Mouse (Mus musculus): ENCODE data around the gene Sox5. TPM values are rescaled to one million over a fixed set of nuclear protein-coding genes. Genes with fewer than 3 reads are reported as not detected.

Sox5 gene
- total RNA-seq, 1 experiment from 2014 or later, result 0.67 TPM

DNA sequence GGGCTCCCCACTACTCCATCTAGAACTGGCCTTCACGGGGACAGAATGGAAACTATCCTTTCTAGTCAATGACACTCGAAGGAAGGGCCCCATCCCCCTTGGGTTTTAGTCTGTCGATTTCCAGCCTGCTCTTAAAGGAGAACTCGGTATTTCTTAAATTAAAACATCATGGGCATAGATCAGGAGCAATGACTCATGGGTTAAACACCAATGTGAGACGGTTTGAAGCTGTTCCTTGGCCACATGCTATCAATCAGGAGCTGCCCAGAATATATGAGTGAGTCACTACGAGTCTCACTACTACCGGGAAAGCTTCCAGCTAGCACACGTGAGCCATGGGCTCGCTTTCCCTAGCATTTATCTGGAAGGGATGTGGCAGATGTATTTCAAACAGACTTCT is 707.0 kb downstream of the Sox5 start:
- no peak for ATAC-seq (replicated peaks; ENCODE audit: insufficient number of reproducible peaks, low FRiP score, low TSS enrichment, poor library complexity, severe bottlenecking)

DNA sequence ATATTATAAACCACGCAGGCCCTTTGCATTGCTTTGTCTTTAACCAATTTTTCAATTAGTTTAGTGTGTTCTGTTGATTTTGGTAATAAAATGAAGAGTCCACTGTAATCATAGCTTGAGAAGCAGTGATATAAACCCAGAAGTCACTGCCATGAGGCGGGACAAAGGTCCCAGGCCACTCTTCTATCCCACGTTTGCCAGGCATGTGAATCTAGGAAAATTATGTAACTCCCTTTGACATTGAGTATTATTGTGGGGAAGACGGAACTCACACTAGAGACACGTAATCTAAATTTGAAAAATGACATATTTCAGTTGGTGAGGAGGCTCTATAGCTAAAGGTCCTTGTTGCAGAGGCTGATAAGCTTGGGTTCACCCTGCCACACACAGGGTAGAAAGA is 711.3 kb downstream of the Sox5 start:
- no peak for ATAC-seq (replicated peaks; ENCODE audit: insufficient number of reproducible peaks, low FRiP score, low TSS enrichment, poor library complexity, severe bottlenecking)

DNA sequence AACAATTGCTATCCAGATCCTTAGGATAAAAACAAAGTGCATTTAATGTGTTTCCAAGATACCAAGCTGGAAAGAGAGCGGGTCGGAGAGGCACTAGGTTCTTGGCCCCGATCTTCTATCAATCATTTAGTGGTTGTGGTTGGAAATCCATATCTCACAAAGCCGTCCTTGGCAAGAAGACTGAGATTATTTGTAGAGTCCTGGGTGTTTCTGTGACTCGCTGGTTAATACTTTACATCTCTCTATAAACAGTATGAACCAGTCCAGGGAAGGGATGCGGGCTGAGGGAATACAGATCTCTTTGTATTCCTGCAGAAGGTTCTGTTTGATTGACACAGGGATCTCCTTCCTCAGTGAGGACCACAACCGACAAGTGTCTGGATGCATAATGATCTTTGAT is 714.3 kb downstream of the Sox5 start:
- ATAC-seq (replicated peaks; ENCODE audit: insufficient number of reproducible peaks, low FRiP score, low TSS enrichment, poor library complexity, severe bottlenecking), result no peak

DNA sequence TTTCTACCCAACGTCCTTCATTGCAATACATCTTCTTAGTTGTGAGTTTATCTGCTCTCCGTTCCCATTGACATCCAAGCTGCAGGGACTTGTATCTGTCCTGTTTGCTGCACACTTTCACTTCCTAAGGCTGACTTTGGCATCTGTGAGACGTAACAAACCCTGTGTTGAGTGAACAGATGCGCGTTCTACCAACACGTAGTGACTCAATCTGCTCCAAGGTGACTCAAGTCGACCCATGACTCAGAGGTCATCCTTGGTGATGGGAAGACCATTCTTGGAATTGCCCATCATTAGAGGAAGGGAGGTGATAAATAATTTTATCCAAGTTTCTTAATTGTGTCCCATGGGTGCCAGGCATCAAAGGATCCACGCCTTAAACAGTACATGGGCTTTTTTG is 719.3 kb downstream of the Sox5 start:
- no peak for ATAC-seq (replicated peaks; ENCODE audit: insufficient number of reproducible peaks, low FRiP score, low TSS enrichment, poor library complexity, severe bottlenecking)

DNA sequence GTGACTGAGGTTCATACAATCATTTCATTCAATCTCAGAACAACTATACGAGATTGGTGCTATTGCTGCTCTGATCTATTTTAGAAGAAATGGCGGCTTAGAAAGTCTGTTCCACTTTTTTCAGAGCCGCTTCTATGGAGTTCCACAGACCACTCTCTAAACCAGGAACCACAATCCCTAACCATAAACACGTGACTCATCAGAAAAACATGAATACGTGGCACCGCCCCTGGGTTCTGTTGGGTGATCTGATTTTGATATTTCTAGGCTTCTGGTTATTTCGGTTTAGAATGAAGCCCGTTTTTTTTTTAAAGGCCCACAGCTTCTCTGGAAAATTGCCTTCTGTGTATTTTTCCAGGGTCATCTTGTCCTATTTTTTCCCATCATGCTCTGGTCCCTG is 720.0 kb downstream of the Sox5 start:
- no peak for ATAC-seq (replicated peaks; ENCODE audit: insufficient number of reproducible peaks, low FRiP score, low TSS enrichment, poor library complexity, severe bottlenecking)

DNA sequence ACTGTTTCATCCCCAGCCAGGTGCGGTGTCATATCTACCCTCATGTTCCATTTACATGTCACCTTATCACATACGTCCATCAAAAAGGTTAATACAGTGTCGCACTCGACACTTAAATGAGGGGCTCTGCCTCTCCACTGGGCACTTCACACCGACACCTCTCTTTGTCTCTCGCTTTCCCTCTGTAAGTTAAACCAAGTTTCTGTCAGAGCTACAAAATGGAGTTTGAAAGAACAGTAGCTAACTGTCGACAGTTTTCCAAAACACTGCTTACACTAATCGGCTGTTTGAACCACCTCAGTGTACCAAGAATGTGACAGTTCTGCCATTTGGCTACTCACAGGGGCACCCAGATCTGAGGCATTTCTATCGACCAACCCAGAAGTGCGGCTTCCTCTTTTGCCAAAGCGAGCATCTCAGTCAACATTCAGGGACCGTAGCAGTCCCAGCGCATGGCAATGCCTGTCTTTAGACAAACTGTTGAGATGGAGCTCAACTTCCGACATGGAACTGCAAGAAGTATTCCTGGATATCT is 724.6 kb downstream of the Sox5 start:
- no peak for ATAC-seq (replicated peaks; ENCODE audit: insufficient number of reproducible peaks, low FRiP score, low TSS enrichment, poor library complexity, severe bottlenecking)

DNA sequence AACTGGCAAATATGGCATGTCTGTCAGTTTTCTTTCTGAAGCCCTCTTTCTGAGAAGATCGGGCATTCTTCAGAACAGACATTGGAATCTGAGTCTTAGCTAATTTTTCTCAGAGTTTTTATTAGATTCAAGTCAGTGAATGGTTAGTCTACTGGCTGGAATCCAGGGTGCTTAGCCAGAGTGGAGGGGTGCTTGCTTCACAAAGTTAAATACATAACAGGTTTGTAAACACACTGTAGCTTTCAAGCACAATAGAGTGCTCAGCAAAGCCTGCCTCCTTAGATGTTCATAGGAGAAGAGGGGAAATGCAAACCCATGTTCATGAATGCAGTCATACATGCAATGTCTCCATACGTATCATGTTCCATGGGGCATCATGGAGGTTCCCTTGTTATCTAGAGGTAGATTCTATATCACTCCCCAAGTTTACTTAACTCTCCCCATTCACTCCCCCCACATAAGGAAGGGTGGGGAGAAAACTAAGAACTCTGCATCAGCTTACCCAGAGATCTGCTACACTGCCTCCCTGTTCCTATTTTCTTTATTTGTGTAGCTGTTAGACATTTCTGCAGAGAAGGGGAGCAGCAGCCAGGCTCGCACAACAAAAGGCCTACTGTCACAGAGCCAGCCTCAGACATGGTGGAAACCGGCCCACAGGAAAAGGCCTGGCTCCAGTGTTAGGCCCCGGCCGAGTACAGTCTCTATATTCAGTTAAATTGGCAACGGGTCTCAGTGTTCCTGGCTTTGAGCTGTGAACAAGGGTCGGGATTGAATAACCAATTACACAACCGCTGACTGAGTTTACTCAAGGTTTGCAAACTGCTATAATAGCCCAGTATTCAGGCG is 725.3 kb downstream of the Sox5 start:
- ATAC-seq (replicated peaks; ENCODE audit: insufficient number of reproducible peaks, low FRiP score, low TSS enrichment, poor library complexity, severe bottlenecking), result no peak

DNA sequence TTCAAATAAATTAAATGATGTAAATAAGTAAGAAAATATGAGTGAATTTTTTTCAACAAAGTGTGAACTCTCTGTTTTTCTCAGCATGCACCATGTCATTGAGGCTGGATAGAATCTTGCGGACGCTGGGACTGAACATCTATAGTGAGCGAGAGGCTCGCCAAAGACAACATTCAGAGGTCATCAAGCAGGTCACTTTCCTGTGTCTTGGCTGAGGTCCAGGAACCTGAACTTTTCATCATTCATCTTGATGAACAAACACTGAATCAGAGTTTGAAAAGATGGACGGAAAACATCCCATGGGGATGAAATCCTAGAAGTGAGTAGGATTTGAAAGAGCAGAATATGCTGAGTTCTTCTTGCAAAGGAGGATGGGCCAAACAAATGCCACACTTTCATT is 729.3 kb downstream of the Sox5 start:
- no peak for ATAC-seq (replicated peaks; ENCODE audit: insufficient number of reproducible peaks, low FRiP score, low TSS enrichment, poor library complexity, severe bottlenecking)

DNA sequence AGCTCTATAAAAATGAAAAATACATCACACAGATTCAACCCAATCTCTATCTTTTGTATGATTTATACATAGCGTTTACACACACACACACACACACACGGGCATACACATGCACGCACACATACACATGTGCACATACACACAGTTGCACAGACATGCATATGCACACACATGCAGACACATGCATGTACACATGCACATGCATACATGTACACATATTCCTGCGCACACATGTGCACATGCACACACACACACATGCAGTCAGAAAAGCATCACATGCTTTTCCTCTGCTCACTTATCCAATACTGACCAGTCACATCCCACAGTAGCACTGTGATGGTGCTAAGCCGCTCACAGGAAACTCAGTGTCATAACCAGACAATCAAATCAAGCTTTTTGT is 730.5 kb downstream of the Sox5 start:
- no peak for ATAC-seq (replicated peaks; ENCODE audit: insufficient number of reproducible peaks, low FRiP score, low TSS enrichment, poor library complexity, severe bottlenecking)

DNA sequence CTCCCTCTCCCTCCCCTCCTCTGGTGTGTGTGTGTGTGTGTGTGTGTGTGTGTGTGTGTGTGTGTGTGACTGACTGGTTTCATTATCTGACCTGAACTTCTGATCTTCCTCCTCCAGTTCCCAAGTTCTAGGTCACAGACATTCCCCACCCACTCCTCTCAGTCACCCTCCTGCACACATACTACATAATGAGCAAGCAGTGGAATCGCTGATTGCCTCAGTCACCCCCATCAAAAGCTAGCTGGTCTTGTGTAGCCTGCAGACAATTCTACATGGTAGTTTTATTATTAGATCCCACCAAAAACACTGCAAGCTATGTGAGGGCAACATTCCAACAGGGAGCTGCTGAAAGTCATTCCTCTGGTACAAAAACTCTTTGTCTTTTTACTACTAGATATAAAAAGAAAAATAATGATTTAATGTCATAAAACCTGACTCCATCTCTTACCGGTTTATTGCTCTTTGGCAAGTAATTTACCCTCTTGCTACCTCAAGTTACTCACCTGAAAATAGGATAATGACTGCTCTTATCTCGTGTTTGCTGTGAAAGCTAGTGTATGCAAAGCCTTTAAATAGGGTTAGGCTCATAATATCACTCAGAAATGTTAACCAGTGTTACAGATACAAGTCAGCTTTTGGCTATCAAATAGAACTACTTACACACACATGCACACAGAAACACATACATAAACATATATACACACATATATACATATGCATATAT is 733.4 kb downstream of the Sox5 start:
- ATAC-seq (replicated peaks; ENCODE audit: insufficient number of reproducible peaks, low FRiP score, low TSS enrichment, poor library complexity, severe bottlenecking), result no peak

DNA sequence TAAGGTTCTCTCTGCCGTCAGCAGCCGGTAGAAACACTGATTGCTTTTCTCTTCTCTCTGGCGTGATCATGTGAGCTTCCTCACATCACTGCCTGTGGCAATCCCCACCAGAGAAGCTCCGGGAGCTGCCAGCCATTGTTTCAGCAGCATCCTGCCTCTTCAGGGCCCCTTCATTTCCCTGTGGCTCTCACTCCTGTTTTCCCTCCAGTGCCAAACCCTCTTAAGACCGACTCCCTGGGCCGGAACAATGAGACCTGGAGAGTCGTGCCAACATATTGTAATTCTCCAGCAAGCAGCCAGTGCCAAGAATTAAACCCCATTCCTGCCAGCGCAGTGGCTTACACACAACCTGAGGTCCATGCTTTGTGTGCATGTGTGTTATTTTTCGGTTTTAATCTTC is 736.3 kb downstream of the Sox5 start:
- ATAC-seq (replicated peaks; ENCODE audit: insufficient number of reproducible peaks, low FRiP score, low TSS enrichment, poor library complexity, severe bottlenecking), result no peak

DNA sequence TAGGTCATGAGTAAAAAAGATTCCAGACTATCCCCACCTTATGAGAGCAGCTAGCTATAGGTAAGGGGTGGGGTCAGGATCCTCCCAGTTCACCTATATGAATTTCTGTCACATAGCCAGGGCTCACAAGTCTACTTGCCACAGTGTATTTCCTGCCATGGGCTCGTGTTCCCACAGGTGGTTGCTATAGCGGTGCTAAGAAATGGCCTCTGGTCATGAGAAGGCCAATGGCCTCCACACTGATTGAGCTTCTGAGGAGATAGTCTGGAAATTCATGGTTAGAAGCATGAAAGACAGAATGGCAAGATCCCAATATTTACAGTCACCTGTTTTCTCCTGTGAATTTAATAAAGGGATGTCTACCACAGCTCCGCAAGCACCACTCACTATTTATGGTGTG is 737.4 kb downstream of the Sox5 start:
- ATAC-seq (replicated peaks; ENCODE audit: insufficient number of reproducible peaks, low FRiP score, low TSS enrichment, poor library complexity, severe bottlenecking), result no peak

DNA sequence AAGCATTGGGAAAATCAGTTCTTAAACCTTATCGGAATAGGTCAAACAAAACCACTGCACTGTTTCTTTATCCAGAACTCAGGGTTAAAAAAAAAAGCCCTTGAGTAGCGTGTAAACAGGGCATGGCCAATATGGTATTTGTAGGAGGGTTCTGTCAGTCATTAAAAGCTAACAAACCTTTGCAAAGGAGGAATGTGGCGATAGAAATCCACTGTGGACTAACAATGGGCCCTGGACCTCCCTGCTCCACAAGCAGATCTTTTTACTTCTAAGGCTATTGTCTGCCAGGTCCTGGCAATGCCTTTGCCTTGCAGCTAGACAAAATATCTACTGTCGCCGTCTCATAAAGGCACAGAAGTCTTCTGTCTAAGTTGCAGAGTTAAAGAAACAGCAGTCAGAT is 738.8 kb downstream of the Sox5 start:
- ATAC-seq (replicated peaks; ENCODE audit: insufficient number of reproducible peaks, low FRiP score, low TSS enrichment, poor library complexity, severe bottlenecking), result no peak

DNA sequence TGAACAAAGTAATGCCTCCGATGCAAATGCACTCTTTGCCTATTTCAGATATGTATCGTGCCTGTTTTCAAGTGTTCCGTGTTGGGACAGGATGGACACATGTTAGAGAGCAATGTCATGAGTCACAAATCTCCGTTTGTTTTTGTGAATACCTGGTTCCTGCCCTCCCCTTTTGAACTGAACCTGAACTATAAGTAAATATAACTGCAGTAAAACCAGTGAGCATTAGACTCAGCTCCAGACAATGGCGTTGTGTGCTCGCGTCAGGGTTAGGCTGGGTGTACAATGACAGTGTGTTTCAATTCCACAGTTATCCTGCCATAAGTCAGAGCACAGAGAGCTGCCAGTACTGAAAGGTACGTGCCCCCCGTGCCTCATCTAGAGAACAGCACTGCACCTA is 739.8 kb downstream of the Sox5 start:
- no peak for ATAC-seq (replicated peaks; ENCODE audit: insufficient number of reproducible peaks, low FRiP score, low TSS enrichment, poor library complexity, severe bottlenecking)

DNA sequence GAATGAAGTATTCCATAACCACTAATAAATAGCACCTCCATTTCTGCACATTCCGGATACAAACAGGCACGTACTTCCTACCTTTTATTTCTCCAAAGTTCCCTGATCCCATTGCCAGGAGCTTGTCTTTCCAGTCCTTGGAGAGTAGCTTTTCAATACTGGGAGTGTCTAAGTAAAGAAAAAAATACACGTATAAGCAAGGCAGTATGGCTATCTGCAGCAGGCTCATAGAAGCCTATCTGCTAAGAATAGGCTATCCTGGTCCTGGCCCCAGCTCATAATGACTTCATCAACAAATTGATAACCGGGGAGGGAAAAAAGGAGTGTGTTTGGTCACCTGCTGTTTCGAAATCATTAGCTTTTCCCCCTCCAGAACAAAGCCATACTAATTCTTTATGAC is 740.6 kb downstream of the Sox5 start:
- no peak for ATAC-seq (replicated peaks; ENCODE audit: insufficient number of reproducible peaks, low FRiP score, low TSS enrichment, poor library complexity, severe bottlenecking)

DNA sequence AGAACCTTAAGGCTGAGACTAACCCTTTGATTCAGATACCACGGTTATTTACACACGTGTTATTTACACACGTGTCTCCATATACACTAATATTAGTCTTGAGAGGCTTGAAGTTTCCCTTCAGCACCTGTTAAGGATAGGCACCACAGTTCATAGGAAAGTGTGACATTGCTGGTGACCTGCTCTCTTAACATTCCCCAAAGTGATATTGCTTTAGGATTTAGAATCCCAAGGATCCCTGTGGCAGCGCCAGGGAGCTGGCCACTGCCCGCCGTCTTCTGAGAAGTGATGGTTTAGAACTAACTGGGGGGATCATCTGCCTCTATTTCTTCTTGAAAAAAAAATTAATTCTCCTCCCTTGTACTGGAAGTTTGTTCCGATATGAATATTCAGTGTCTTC is 741.4 kb downstream of the Sox5 start:
- ATAC-seq (replicated peaks; ENCODE audit: insufficient number of reproducible peaks, low FRiP score, low TSS enrichment, poor library complexity, severe bottlenecking), result no peak

DNA sequence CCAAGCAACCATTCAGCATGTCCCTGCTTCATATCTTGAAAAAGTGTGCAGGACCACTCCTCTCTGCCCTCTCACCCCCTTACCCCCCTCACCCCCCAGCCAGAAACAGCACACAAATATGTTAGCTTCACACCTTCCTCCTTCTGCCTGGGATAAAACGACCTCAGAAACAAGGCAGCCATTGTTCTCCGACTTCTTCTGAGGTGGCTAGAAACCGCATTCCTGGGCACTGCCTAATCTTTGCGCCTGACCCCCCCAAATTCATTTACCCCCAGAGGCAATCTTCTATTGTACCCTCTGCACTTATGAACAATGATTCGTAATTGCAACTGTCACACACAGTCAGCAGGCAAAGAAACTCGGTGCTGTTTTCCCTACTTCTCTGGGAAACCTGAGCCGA is 742.6 kb downstream of the Sox5 start:
- ATAC-seq (replicated peaks; ENCODE audit: insufficient number of reproducible peaks, low FRiP score, low TSS enrichment, poor library complexity, severe bottlenecking), result no peak

DNA sequence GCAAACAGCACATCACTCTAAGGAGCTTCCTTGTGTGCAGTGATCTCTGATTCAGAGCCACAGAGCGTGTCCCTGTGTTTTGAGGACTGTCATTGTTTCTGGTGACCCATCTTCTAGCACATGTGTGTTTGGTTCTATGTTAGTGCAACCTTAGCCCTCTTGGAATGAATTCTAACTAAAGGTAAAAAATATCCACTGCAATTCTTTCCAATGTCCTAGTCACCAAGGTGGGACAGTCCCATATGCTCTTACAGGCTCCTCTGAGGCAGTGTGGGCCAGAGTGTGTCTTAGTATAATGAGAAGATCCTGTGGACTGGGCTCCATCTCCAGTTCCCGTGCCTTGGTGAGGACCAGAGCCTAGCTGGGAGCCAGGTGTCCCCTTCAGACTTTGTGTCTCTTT is 748.6 kb downstream of the Sox5 start:
- ATAC-seq (replicated peaks; ENCODE audit: insufficient number of reproducible peaks, low FRiP score, low TSS enrichment, poor library complexity, severe bottlenecking), result no peak

DNA sequence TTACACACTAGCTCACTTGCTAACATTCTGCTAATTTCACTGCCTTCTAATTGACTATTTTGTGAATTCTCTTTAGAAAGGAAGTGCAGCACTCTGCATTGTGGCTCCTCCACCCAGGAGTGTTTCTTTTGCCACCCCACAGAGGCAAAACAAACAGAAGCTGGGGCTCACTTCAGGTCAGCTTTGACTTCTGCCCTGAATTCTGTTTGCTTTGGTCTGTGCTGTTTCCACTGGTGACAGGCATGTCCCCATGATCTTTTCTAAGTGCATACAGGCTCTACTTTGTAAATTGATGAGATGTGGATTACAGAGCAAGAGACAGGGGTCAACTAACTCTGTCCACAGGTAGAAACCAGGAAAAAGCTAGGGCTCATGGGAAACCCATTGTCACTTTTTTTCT is 764.8 kb downstream of the Sox5 start:
- no peak for ATAC-seq (replicated peaks; ENCODE audit: insufficient number of reproducible peaks, low FRiP score, low TSS enrichment, poor library complexity, severe bottlenecking)

DNA sequence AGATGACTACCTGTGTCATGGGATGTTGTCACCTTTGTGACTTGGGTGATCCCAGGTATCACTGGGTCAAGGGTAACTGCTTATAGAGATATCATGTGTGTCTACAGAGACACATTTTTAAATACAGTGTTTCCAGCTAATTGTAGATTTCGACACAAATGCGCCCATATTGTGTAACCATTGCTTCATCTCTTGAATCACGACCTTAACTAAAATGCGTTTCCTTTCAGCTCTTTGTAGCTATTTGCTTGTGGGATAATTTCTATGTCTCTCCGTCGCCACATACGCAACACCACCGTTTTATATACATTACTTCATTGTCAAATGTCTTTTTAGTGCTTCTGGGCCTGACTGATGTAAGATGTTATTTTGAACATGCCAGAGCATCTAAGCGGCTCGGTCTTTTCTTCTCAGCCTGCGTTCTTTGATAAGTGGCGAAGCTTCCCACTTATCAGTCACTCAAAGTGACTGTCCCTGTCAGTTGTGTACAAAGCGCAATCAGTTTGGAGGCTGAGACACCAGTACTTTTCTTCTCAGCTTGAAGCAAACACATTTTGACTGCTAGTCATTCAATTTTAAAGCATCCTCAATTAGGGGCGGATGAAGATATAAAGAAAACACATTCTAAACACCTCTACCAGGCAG is 769.8 kb downstream of the Sox5 start:
- no peak for ATAC-seq (replicated peaks; ENCODE audit: insufficient number of reproducible peaks, low FRiP score, low TSS enrichment, poor library complexity, severe bottlenecking)

All from monocyte, adult 5-6 weeks (primary cell).